Mouse (Mus musculus): Measurements from ENCODE around the gene Ncor2. TPM values are rescaled to one million over a fixed set of nuclear protein-coding genes. Genes with fewer than 3 reads are reported as not detected.

Ncor2 gene
- polyA plus RNA-seq, 1 experiment: 91.1 TPM

DNA sequence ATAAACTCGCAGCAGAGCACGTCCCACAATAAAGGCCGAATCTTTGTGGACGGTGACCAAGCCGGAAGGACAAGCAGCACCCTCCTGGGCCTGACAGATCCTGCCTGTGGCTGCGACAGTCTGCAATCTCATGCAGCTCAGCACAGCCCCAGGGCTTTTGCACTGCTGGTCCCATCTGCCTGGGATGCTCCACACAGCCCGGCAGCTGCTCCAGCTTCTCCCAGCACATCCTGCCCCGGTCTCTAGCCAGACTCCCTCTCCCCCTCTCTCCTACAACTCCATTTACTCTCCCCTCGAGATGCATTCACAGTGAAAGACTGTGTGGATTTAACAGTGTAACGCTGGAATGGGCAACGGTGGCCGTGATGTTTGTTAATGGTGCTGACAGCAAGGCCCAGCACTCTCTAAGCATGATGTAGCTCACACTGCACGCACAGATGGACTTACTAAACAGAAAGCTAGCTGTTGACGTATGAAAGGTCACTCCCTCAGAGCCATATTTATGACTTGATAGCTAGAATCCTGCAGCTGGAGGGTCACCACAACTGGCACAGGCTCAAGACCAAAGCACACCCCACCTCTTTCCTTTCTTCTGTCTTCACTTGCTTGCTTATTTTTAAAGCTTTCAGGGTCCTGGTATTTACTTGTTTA lies 83.4 kb downstream of the Ncor2 start:
- Histone ChIP-seq H3K27me3 (ENCODE audit: control insufficient read depth, insufficient read depth, insufficient read length) (no peaks in the 10 kb centered on the region), H3K79me3 (ENCODE audit: low read depth) (peaks cover 6% of the 10 kb centered on the region), H3K79me2 (ENCODE audit: control insufficient read depth, insufficient read depth) (peaks cover 37% of the 10 kb centered on the region), H3ac (ENCODE audit: control insufficient read depth, insufficient read length, low read depth) (no peak overlapping the region), H3K4me3 (ENCODE audit: insufficient read depth, poor library complexity, severe bottlenecking) (no peak overlapping the region), H3K36me3 (ENCODE audit: control insufficient read depth, insufficient read depth) (peaks cover 70% of the 10 kb centered on the region)
- no peak for TF ChIP-seq MYOD1 (IDR thresholded peaks at IDR 0.05; ENCODE audit: control insufficient read depth, insufficient read length, low read depth)
- no peak for TF ChIP-seq CTCF (IDR thresholded peaks at IDR 0.05; ENCODE audit: control insufficient read depth, insufficient read depth, insufficient read length)
- TF ChIP-seq USF1 (IDR thresholded peaks at IDR 0.05; ENCODE audit: low read depth): no peak
- TF ChIP-seq FOSL1 (IDR thresholded peaks at IDR 0.05; ENCODE audit: insufficient read depth, low read length, poor library complexity, severe bottlenecking): no peak
- TF ChIP-seq MAX (IDR thresholded peaks at IDR 0.05): no peak
- no peak for TF ChIP-seq MYOG (IDR thresholded peaks at IDR 0.05; ENCODE audit: control insufficient read depth, extremely low read depth, insufficient read length)
- TF ChIP-seq CEBPB (IDR thresholded peaks at IDR 0.05; ENCODE audit: low read depth): no peak

- TF ChIP-seq CTCF (IDR thresholded peaks at IDR 0.05; ENCODE audit: control insufficient read depth, insufficient read depth, insufficient read length) (no peak), USF1 (IDR thresholded peaks at IDR 0.05; ENCODE audit: low read depth) (no peak)
- H3K79me2 ChIP-seq (ENCODE audit: control insufficient read depth, insufficient read depth): peaks cover 25% of the 10 kb centered on the region
- H3ac ChIP-seq (ENCODE audit: control insufficient read depth, insufficient read length, low read depth): no peak overlapping the region
- H3K4me3 ChIP-seq (ENCODE audit: insufficient read depth, poor library complexity, severe bottlenecking): no peak overlapping the region
- peaks cover 74% of the 10 kb centered on the region for H3K36me3 ChIP-seq (ENCODE audit: control insufficient read depth, insufficient read depth)
- peaks cover 6% of the 10 kb centered on the region for H3K79me3 ChIP-seq (ENCODE audit: low read depth)
- no peaks in the 10 kb centered on the region for H3K27me3 ChIP-seq (ENCODE audit: control insufficient read depth, insufficient read depth, insufficient read length)
These were observed 85.2 kb downstream of the Ncor2 start for GRCm38 (mm10) chr5:125093795-125094194.

- H3ac ChIP-seq (ENCODE audit: control insufficient read depth, insufficient read length, low read depth): no peak overlapping the region
- TF ChIP-seq MAX (IDR thresholded peaks at IDR 0.05) (peak; percentile 63), FOSL1 (IDR thresholded peaks at IDR 0.05; ENCODE audit: insufficient read depth, low read length, poor library complexity, severe bottlenecking) (no peak)
- peaks cover 2% of the 10 kb centered on the region for H3K79me3 ChIP-seq (ENCODE audit: low read depth)
- peaks cover 4% of the 10 kb centered on the region for H3K79me2 ChIP-seq (ENCODE audit: control insufficient read depth, insufficient read depth)
- H3K36me3 ChIP-seq (ENCODE audit: control insufficient read depth, insufficient read depth): peaks cover 80% of the 10 kb centered on the region
- H3K27me3 ChIP-seq (ENCODE audit: control insufficient read depth, insufficient read depth, insufficient read length): no peaks in the 10 kb centered on the region
- H3K4me3 ChIP-seq (ENCODE audit: insufficient read depth, poor library complexity, severe bottlenecking): no peak overlapping the region
These were observed 90.9 kb downstream of the Ncor2 start for GRCm38 (mm10) chr5:125088076-125088475.

DNA sequence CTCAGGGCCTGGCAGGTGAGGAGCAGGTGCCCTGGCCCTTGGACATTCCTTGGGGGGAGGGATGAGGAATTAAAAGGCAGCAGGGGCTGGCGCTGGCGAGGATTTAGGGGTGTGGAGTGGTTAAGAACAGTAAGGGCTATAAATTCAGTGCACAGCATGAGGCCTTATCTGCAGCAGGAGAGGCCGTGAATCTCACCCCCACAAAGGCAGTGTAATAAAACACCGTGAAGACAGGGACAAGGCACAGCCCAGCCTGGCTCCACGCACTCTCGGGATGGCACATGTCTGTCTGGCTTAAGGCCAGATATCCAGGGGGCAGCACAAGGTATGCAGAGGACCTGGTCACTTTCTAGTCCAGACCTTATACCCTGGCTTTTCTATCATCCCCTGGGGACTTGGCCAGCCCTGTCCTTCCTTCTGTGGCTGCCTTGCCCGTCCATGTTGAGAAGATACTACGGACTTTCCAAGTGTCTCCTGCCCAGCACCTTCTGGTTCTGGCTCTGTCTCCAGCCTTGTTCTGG lies 93.9 kb downstream of the Ncor2 start:
- TF ChIP-seq CEBPB (IDR thresholded peaks at IDR 0.05; ENCODE audit: low read depth) (no peak), MYOG (IDR thresholded peaks at IDR 0.05; ENCODE audit: control insufficient read depth, extremely low read depth, insufficient read length) (no peak), CTCF (IDR thresholded peaks at IDR 0.05; ENCODE audit: control insufficient read depth, insufficient read depth, insufficient read length) (no peak), FOSL1 (IDR thresholded peaks at IDR 0.05; ENCODE audit: insufficient read depth, low read length, poor library complexity, severe bottlenecking) (no peak), MYOD1 (IDR thresholded peaks at IDR 0.05; ENCODE audit: control insufficient read depth, insufficient read length, low read depth) (no peak), MAX (IDR thresholded peaks at IDR 0.05) (no peak), USF1 (IDR thresholded peaks at IDR 0.05; ENCODE audit: low read depth) (no peak)
- no peaks in the 10 kb centered on the region for H3K27me3 ChIP-seq (ENCODE audit: control insufficient read depth, insufficient read depth, insufficient read length)
- H3ac ChIP-seq (ENCODE audit: control insufficient read depth, insufficient read length, low read depth): no peak overlapping the region
- no peak overlapping the region for H3K4me3 ChIP-seq (ENCODE audit: insufficient read depth, poor library complexity, severe bottlenecking)
- H3K36me3 ChIP-seq (ENCODE audit: control insufficient read depth, insufficient read depth): peaks cover 73% of the 10 kb centered on the region
- peaks cover 8% of the 10 kb centered on the region for H3K79me2 ChIP-seq (ENCODE audit: control insufficient read depth, insufficient read depth)
- no peaks in the 10 kb centered on the region for H3K79me3 ChIP-seq (ENCODE audit: low read depth)

GRCm38 (mm10) chr5:125083674-125084073 lies 95.3 kb downstream of the Ncor2 start:
- no peak overlapping the region for H3K4me3 ChIP-seq (ENCODE audit: insufficient read depth, poor library complexity, severe bottlenecking)
- peaks cover 76% of the 10 kb centered on the region for H3K36me3 ChIP-seq (ENCODE audit: control insufficient read depth, insufficient read depth)
- peaks cover 7% of the 10 kb centered on the region for H3K79me3 ChIP-seq (ENCODE audit: low read depth)
- no peak for TF ChIP-seq MYOD1 (IDR thresholded peaks at IDR 0.05; ENCODE audit: control insufficient read depth, insufficient read length, low read depth)
- TF ChIP-seq USF1 (IDR thresholded peaks at IDR 0.05; ENCODE audit: low read depth): no peak
- TF ChIP-seq CEBPB (IDR thresholded peaks at IDR 0.05; ENCODE audit: low read depth): no peak
- TF ChIP-seq MAX (IDR thresholded peaks at IDR 0.05): no peak
- TF ChIP-seq MYOG (IDR thresholded peaks at IDR 0.05; ENCODE audit: control insufficient read depth, extremely low read depth, insufficient read length): no peak
- TF ChIP-seq FOSL1 (IDR thresholded peaks at IDR 0.05; ENCODE audit: insufficient read depth, low read length, poor library complexity, severe bottlenecking): no peak
- TF ChIP-seq CTCF (IDR thresholded peaks at IDR 0.05; ENCODE audit: control insufficient read depth, insufficient read depth, insufficient read length): no peak
- H3ac ChIP-seq (ENCODE audit: control insufficient read depth, insufficient read length, low read depth): no peak overlapping the region
- no peaks in the 10 kb centered on the region for H3K27me3 ChIP-seq (ENCODE audit: control insufficient read depth, insufficient read depth, insufficient read length)
- peaks cover 20% of the 10 kb centered on the region for H3K79me2 ChIP-seq (ENCODE audit: control insufficient read depth, insufficient read depth)
